Mouse (Mus musculus) brain, embryonic 18.5 days (tissue): ENCODE data around the gene Mfap3l.
"Not testable (repeated sequence)": the region's sequence is repeated elsewhere in the genome, so short reads cannot be mapped to it uniquely, and the experiment has no call there.

ENCODE experiments used
- DNase-seq: peaks from one replicate; pipeline ENCODE4 v3.0.0-alpha.2; 2012; ENCODE audit warnings: low read depth, low spot score

Mfap3l gene

DNA sequence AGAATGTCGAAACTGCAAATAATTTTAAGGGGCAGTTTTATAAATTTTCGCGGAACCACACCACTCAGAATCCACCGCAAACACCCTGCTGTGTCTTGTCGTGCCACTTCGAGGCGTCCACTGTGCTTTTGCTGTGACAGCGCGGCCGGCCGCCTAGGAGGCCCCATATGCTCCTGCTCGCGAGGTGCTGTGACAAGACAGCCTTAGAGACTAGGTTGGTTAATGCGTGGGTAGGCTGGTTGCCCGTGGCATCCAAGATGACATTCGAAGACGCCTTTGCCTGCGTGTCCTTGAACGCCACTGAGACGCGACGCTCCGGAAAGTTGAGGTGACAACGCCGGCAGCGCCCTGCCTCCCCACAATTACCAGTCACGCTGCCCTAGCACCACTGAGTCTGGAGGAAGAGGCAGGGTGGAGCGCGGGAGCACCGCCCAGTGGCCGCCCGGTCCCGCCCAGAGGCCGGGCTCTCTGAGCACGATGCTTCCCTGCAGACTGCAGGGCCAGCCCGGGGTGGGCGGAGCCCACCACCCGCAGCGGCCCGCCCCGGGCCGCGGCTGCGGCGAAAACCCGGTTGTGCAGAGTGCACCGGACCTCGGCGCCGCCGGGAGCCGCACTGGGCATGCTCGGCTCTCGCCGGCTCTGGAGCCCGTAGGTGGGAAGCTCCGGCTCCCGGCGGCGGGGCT lies at the start of gene Mfap3l:
Mfap3l (plus strand) TSS at position 578 of the 683 bp plus-strand sequence.
- DNase-seq = peak; percentile 89

DNA sequence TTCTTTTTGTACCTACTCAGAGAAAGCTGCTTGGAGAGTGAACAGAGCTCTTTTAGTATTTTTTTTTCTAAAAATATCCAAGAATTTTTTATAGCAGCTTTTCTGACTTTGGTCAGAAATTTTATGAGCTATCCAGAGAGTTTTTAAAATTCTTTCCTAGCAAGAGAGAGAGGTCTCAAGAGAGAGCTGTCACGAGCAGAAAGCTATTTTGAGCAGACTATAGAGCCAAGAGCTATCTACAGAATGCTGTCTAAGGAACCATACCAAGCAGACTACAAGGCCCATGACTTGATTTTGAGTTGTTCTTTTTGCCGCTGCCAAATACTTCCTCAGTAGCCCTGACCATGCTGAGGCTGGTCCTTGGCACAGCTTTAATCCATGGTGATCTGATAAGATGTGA lies 49.3 kb upstream of the Mfap3l start:
- DNase-seq = no peak

DNA sequence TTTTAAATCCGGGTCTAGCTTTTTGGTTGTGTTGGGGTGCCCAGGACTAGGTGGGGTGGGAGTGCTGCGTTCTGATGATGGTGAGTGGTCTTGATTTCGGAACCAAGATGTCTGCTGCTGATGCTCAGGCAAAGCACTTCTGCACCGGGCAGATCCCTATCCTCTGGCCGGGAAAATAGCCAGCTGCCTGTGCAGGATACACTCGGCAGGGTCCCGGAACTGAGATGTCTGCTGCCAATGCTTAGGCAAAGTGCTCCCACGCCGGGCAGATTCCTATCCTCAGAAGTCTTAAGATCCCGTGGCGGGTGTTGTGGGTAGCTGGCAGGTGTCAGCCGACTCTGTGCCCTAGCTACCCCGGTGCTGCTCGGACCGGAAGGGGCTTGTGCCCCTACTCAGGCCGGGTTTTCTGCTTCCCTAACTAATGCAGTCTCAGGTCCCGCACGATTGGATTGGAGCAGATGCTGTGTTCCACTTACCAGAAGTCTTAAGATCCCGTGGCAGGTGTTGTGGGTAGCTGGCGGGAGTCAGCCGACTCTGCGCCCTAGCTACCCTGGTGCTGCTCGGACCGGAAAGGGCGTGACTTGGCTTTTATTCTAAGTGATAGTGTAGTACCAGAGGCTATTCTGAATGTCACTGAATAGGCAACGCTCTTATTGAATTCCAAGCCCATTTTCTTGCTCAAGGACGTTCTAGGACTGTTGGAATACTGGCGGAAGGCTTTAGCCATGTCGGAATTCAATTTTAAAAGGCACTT lies 41.1 kb upstream of the Mfap3l start:
- not testable (repeated sequence) for DNase-seq

DNA sequence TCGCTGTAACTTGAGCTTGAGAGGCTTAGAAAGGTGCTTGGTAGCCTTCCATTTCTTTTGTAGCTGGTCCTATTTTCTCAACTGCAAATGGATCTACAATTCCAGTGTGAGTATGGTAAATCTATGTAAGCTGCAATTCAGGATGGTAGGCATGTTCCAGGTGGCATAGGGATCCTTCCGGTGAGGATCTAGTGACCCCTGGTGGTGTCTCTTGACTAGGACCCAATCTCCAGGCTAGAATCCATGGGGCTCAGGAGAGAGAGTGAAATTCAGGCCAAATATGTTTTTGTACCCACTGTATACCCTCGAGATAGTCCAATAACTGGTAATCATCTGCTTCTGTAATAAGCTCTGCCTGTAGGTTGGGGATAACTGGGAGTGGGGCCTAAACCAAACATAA lies 37.9 kb upstream of the Mfap3l start:
- DNase-seq = no peak

DNA sequence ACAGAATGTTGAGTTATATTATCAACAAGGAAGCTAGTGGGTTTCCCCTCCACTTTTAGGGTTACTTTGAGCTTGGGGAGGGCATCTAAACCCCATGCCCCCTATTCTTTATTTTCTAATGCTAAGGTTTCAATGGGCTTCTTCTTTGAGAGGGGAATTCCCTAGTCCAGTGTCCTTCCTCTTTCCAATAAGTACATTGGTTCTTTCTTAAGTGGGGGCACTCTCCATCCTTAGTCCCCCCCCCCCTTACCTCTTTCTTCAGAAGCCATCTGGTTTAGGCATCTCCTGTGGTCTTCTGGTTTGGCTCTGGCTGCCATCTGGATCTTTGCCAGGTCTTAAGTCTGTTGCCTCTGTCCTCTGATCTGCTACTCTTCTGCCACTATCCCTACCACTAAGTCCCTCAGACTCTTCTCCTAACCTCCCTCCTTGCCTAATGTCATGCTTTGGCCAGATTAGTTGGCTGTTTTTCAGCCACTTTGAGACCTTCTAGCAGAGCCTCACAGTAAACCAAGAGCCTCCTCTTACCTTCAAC lies 21.0 kb upstream of the Mfap3l start:
- DNase-seq = no peak

DNA sequence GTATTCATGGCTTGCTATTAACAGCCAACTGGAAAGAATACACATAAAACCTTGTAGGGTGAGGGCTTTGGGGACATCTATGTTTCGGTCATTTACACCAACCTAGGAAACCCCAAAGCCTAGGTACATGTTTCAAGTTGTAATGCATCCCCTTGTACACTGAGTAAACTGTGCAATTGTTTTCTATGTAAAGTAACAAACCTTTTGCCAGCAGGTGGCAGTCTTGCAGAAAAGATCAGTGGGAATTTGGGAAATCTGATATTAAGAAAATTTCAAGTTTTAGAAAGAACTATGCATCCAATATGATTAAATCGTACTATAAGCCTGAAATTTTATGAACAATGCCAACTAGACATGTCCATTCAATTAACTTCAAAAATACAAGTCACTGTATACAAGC lies 15.7 kb upstream of the Mfap3l start:
- no peak for DNase-seq

DNA sequence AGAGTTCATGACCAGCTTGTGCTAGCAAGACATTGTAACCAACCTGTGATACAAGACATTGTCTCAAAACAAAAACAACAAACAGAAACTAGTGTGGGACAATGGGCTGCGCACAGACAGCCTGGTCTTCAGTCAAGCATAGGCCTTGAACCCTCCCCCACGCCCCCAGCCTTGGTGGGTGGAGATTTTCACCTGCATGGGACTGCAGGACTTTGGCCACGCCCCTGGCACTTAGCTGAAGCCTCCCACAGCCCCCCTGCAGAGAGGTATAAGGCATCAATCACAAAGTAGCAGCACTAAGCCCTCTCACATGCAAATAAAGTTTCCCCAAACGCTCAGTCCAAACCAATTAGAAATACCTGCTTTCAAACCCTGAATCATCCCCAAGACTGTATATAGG lies 11.1 kb upstream of the Mfap3l start:
- DNase-seq = no peak

DNA sequence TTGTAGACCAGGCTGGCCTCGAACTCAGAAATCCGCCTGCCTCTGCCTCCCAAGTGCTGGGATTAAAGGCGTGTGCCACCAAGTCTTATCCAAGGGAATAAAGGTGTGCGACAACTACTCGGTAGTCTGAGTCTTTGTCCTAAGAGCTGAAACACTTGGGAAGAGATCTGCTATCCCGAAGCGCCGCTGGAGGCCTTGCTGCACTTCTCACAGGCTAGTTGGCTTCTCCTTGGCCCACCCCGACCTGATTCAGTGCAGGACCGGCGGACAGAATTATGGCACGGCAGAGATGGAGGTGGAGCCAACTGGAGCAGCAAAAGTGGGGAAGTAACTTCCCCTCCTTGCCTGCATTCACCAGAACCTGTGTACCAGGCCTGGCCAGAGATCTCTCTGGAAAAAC lies 10.6 kb upstream of the Mfap3l start:
- DNase-seq = no peak

DNA sequence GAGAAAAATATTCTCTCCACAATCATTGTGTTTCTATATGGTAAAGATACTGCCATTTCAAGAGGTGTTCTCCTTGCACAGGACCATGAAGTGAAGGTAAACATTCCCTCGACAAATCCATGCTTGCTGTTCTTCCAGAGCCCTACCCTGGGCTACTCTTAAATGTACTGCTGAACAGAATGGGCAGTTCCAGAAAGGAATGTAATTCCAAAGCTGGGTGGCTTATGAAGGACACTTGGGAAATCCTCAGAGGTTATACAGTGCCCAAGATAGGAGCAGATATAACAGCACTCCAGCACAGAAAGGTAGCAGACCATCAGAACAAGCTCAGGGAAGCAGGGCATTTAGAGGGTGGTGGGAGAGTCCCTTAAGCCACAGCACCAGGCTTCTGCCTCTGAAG lies 9.2 kb upstream of the Mfap3l start:
- no peak for DNase-seq

DNA sequence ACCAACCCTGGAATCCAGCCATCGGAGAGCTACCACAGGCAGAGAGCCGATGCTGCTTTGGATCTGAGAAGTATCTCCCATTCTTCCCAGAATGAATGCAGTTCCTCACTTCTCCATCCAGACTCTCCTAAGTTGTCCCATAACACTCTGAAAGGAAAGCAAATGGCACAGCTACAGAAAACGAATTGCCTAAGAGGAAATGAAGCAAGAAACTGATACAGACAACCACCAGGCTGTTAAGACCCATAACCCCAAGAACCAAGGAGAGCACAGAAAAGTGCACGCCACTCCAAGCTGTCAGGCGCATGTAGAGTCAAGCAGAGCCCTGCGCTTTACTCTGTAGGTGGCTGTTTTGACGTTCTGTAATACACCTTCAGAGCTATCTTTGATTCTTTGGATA lies 7.9 kb upstream of the Mfap3l start:
- DNase-seq = no peak

DNA sequence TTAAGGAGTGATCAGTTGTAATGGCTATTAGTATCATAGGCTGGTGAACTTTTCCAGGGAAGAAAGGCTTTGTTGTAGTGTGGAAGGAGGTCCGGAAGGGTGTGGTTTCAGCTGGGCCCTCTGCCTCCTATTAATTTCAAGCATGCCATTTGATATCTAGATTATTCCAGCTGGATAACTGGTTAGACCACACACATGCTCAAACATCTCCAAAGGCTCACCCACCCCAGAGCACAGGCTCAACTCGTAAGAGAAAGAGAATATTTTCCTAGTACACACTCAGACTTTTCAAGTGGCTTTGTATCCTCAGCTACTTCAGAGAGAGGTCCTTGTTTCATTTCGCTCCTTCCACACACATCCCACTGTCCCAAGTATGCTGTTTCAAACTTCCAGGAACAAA lies 4.7 kb upstream of the Mfap3l start:
- no peak for DNase-seq

DNA sequence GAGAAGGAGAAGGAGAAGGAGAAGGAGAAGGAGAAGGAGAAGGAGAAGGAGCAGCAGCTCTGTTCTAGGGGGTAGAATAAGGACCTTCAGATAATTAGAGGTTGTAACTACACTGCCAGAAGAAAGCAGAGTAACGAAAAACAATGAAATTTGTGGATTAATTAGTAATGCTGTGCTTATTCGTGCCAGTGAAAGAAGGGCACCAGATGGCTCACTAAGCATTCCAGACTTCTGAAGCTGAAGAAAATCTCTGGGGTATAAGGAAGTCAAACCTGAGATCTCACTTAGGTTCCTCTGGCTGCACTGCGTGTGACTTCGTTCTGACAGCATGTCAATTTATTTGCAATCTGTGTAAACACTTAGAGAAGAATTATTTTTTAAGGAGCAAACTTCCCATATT lies 3.6 kb upstream of the Mfap3l start:
- DNase-seq = no peak

DNA sequence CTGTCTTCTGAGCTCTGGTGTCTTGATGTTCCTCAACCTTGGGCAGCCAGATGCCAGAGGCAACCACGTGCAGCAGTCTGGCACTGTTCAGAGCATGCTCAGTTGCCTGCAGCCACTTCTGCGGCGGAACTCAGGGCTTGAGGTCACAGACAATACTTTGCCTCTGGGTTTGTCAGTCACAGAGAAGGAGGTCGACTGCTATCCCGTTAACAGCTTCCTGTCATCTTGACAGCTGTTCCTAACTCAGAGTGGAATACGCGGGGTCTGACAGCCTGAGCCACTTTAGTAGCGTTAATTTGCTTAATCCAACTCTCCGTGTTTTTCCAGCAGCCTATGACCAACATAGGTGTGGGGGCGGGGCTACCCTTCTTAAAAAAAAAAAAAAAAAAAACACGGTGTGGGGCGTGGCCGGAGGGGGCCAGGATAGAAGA lies 1.1 kb upstream of the Mfap3l start:
- DNase-seq = peak; percentile 67

DNA sequence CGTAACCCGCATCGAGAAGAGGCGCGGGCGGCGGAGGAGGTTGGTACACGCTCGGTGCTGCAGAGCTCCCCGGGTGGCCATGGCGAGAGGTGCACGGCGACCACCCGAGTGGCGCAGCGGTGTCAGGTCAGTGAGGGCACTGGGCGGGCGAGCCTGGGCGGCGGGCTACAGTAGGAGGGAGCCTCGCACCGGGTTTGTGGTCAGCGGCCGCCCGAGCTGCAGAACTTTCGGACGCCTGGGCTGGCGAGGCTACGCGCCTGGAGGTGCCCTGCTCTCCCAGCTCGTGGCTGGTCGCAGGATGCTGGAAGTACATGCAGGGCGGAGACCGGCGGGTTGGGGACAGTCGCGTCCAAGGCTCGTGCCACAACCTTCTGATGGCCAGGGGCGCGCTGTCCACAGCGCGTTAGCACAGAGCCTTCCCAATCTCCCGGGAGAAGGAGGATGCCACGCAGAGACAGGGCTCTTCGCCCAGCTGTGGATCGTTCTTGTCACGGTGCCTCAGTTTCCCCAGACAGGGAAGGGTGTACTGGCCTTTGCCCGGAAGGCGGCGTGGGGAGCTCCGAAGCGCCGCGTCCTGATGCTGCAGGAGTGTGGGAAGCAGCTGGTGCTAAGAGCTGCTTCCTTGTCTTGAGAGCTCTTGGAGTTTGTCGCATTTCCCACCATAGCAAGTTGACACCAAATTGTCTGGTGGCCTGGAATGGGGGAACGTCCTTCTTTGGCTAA lies 467 bp downstream of the Mfap3l start:
- DNase-seq = no peak

DNA sequence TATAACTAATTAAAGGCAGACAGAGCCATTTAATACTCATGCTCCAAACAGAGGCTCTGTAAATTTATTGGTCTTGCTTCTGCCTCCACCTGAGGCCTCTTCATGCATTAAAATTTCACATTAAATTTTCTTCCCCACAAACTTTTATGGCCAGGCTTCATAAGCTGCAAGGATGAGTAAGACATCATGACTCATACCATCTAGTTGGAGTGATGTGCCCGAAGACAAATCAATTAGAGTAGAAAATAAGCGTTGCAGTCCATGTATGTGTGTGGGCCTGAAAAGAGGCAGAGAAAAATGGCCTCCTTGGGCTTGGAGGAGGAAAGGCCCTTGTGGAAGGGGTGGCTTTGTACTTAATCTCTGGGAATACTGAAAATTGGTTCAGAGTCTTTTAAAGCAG lies 2.3 kb downstream of the Mfap3l start:
- no peak for DNase-seq

DNA sequence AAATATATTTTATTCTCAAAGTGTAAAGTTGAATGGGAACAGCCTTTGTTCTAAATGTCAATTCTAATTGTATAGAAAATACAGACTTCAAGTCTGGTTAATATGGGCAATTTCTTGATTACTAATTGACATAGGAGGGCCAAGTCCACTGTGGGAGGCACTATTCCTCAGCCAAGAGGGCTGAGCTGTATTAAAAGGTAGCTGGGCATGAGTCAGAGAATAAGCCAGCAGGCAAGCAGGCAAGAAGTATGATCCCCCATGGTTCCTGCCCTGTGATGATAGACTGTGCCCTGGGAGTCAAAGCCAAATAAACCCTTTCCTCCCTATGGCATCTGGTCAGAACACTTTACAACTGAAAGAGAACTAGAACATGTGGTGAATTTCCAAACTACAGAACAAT lies 3.2 kb downstream of the Mfap3l start:
- DNase-seq = no peak

DNA sequence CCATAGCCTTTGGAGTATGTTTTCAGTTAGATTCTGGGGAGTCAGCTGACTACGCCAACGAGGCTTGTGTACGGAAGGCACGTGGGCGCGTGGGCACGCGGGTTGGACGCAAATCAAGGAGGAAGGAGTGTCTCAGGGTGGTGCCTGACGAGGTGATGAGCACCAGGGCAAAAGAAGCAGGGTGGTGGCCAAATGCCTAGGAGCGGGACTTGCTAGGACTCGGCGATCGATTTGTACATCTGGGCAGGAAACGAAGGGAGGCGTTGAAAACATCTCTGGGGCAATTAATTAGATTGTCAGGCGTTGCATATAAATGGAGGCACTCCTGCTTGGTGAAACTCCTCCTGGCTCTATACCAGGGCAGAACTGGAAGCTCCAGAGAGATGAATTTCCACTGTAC lies 7.4 kb downstream of the Mfap3l start:
- DNase-seq = no peak

DNA sequence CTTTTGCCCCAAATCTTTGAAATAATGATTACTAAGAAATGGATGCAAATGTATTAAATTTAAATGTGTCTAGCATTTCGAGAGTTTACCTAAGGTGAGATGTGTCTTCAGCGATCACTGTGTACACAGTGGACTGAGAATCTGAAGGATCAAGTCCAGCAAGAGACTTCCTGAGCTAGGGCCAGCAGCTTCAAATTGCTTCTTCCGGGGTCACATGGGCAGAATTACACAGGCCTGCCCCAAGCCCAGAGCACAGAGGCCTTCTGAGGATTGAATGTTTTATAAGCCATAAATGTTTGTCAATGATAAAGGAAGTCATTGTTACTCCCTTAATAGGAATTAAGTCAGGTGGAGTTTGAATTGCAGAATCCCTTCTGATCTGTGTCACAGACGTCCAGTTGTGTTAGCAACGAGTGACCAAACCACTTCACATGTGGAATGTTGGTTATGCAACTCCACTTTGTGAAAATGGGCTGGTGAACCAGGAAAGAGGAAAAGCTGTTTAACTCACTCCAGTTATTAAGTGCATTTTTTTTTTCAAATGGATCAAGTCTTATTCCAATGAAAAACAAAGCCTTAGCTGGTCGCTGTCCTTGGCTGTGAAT lies 10.9 kb downstream of the Mfap3l start:
- no peak for DNase-seq

DNA sequence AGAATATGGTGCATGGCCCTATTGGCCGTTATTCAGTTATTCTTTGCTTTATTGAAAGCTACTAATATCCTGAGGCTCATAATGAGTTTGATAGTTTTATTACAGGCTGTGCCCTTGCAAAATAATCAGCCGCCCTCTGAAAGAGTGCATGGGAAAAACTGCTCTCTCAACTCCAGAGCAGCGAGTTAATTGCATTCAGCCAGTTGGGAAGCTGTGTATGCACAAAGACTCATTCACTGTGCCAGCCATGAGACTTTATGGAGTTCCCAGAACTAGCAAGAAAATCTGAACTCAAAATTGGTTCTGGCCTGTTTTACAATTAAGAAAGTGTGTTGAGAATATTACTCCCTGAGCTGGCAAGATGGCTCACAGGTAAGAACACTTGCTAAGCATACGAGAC lies 12.5 kb downstream of the Mfap3l start:
- no peak for DNase-seq

DNA sequence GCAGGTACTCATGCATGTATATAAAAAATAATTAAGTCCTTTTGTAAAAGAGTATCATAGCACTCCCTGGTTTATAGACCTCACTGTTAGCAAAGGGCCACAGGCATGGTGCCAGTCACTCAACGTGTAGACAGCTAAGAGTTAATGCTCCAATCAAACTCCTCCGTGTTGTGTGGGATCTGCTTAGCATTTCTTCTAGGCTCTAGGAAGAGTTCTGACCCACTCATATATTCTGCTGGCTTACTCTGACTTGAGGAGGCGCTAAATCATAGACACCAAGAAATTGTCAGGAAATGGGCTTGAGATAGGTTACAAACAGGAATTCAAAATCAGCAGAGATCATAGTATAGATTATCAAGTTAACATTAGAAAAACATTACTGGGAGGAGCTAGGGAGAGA lies 13.3 kb downstream of the Mfap3l start:
- DNase-seq = no peak

DNA sequence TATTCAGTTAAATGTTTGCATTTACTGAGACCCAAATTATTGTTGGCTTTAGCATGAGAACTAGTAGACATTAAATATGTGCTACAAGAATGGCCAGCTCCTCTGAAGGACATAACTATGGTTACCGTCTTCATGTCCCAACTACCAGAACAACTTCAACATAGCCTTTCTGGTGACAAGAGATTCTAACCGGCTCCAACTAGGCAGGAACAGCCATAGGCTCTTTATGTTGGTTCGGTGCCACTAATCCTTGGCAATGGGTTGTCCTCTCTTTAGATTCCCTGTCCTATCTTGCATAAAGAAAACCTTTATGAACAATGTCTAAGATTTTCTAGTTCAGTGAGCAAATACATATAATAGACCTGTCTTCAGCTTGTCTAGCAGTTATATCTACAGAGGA lies 14.7 kb downstream of the Mfap3l start:
- DNase-seq = no peak

DNA sequence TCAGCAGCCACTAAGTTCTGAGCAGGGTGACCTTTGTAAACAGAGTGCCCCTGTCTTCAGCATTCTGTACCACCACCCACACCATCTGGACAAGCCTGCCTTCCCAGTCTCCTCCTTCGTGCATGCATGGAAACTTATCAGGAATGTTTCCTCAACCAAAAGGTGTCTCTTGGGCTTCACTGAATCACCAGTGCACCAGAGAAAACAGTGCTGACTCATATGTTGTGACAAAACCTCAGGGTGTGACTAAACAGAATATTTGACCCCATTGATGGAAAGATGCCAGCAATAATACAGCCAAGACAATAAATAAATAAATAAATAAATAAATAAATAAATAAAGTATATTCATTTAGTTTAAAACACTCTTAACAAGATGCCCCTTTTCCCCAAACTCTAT lies 16.5 kb downstream of the Mfap3l start:
- no peak for DNase-seq
